Mouse (Mus musculus): ENCODE measurements around the gene Vipr2.

The Vipr2 gene

GRCm38 (mm10) chr12:116077074-116077854 is at the start of gene Vipr2:
Gene Vipr2 (plus strand): TSS chr12:116077726.
- peak; percentile 64 for DNase-seq (ENCODE audit: low read depth, low spot score)

- peak; percentile 37 for DNase-seq (ENCODE audit: low read depth, low spot score)
Observed at GRCm38 (mm10) chr12:116028095-116028494, 49.4 kb upstream of the Vipr2 start.

- no peak for DNase-seq (ENCODE audit: low read depth, low spot score)
Observed at GRCm38 (mm10) chr12:116035346-116035745, 42.2 kb upstream of the Vipr2 start.

GRCm38 (mm10) chr12:116044785-116045184 is 32.7 kb upstream of the Vipr2 start:
- no peak for DNase-seq (ENCODE audit: low read depth, low spot score)

GRCm38 (mm10) chr12:116047440-116048377 is 29.8 kb upstream of the Vipr2 start, which contains the start of gene Zfp386:
Gene Zfp386 (plus strand): TSS chr12:116047724.
- peak; percentile 99 for DNase-seq (ENCODE audit: low read depth, low spot score)

GRCm38 (mm10) chr12:116048766-116049165 is 28.8 kb upstream of the Vipr2 start:
- DNase-seq (ENCODE audit: low read depth, low spot score) = no peak

GRCm38 (mm10) chr12:116049236-116049635 is 28.3 kb upstream of the Vipr2 start:
- no peak for DNase-seq (ENCODE audit: low read depth, low spot score)

GRCm38 (mm10) chr12:116049701-116050100 is 27.8 kb upstream of the Vipr2 start:
- peak; percentile 62 for DNase-seq (ENCODE audit: low read depth, low spot score)

GRCm38 (mm10) chr12:116054342-116054741 is 23.2 kb upstream of the Vipr2 start:
- no peak for DNase-seq (ENCODE audit: low read depth, low spot score)

GRCm38 (mm10) chr12:116056112-116056511 is 21.4 kb upstream of the Vipr2 start:
- DNase-seq (ENCODE audit: low read depth, low spot score) = no peak

- DNase-seq (ENCODE audit: low read depth, low spot score) = no peak
Observed at GRCm38 (mm10) chr12:116061561-116062193, 15.8 kb upstream of the Vipr2 start.

- DNase-seq (ENCODE audit: low read depth, low spot score) = no peak
Observed at GRCm38 (mm10) chr12:116062194-116062583, 15.3 kb upstream of the Vipr2 start.

GRCm38 (mm10) chr12:116063020-116063419 is 14.5 kb upstream of the Vipr2 start:
- DNase-seq (ENCODE audit: low read depth, low spot score) = no peak

- DNase-seq (ENCODE audit: low read depth, low spot score) = no peak
Observed at GRCm38 (mm10) chr12:116071023-116071422, 6.5 kb upstream of the Vipr2 start.

- DNase-seq (ENCODE audit: low read depth, low spot score) = no peak
Observed at GRCm38 (mm10) chr12:116077855-116078366, 385 bp downstream of the Vipr2 start.

GRCm38 (mm10) chr12:116083125-116083524 is 5.6 kb downstream of the Vipr2 start:
- DNase-seq (ENCODE audit: low read depth, low spot score) = no peak

GRCm38 (mm10) chr12:116084294-116084693 is 6.8 kb downstream of the Vipr2 start:
- no peak for DNase-seq (ENCODE audit: low read depth, low spot score)

GRCm38 (mm10) chr12:116086951-116087600 is 9.6 kb downstream of the Vipr2 start:
- no peak for DNase-seq (ENCODE audit: low read depth, low spot score)

GRCm38 (mm10) chr12:116089836-116090235 is 12.3 kb downstream of the Vipr2 start:
- DNase-seq (ENCODE audit: low read depth, low spot score) = no peak

- DNase-seq (ENCODE audit: low read depth, low spot score) = no peak
Observed at GRCm38 (mm10) chr12:116094765-116095555, 17.4 kb downstream of the Vipr2 start.

All from R1 (cell line).